ENCODE assay signal across 8 mouse cellular contexts in the genomic region with DNA sequence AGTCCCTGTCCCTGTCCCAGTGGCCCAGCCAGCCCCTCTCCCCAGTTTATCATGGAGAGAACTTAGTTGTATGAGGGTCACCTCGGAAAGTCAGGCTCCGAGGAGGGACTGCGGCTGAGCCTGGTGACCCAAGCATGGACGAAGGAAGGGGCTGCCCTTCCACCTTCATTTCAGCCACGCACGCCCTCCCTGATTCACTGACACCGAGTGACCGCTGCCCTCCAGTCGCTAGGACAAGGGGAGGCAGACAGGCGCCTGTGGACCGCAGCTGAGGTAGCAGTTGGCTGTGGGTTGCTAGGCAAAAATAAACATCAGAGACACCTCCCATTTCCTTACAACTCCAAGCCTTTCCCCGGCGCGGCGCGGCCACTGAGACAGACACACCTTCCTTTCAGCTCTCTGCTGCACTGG. TPM values are rescaled to one million over a fixed set of nuclear protein-coding genes. Genes with fewer than 3 reads are reported as not detected.
DNase-seq lines count a peak whose midpoint lies in the region; ATAC-seq and TF ChIP-seq lines count a peak whose summit lies in the region.

No protein-coding gene starts in this region.

- under 1% methylated on average over 16 of the region's 16 CpGs for WGBS in hindbrain, embryonic 10.5 days

- peak; percentile 76 for ATAC-seq in G1E (ENCODE audit: extremely low read depth, insufficient number of reproducible peaks, low FRiP score, poor library complexity, severe bottlenecking)
- ATAC-seq in frontal cortex, adult (ENCODE audit: low TSS enrichment) = peak; percentile 82

- peak overlapping the region; percentile 92 for H3K4me3 ChIP-seq in G1E (ENCODE audit: low read depth, low read length)
- H3K4me3 ChIP-seq in hindbrain, embryonic 10.5 days = peak overlapping the region; percentile 99

- peaks cover 19% of the 10 kb centered on the region for H3K36me3 ChIP-seq in G1E (replicated peaks)
- H3K36me3 ChIP-seq in hindbrain, embryonic 10.5 days = peaks cover 13% of the 10 kb centered on the region

- peaks cover 34% of the 10 kb centered on the region for H3K4me1 ChIP-seq in G1E (ENCODE audit: insufficient read depth, low read depth, low read length)
- peaks cover 46% of the 10 kb centered on the region for H3K4me1 ChIP-seq in hindbrain, embryonic 10.5 days (replicated peaks)

- H3K27ac ChIP-seq in hindbrain, embryonic 10.5 days = peak overlapping the region; percentile 99

- peaks cover 29% of the 10 kb centered on the region for H3K27me3 ChIP-seq in G1E (ENCODE audit: insufficient read depth, low read length)
- no peaks in the 10 kb centered on the region for H3K27me3 ChIP-seq in hindbrain, embryonic 10.5 days (ENCODE audit: insufficient read depth, poor library complexity, severe bottlenecking)

- H3K9me3 ChIP-seq in G1E (replicated peaks) = no peaks in the 10 kb centered on the region
- 0 out of 2 replicates have a peak, but pooled peaks cover 5% of the 10 kb centered on the region for H3K9me3 ChIP-seq in hindbrain, embryonic 10.5 days

- no peak for TF ChIP-seq CTCF in G1E (IDR thresholded peaks at IDR 0.05; ENCODE audit: low read depth, low read length)

- peak; percentile 67 for DNase-seq in G1E (ENCODE audit: low spot score)
- peak; percentile 31 for DNase-seq in cerebellum, adult 11 months
- peak; percentile 85 for DNase-seq in hindbrain, embryonic 10.5 days (ENCODE audit: low spot score)
- DNase-seq in layer of hippocampus, adult 9-11 months = peak; percentile 73
- DNase-seq in lung, postnatal 10 days = peak; percentile 83
- DNase-seq in retina, embryonic 14.5 days (ENCODE audit: low spot score) = peak; percentile 79
- DNase-seq in thymus, postnatal 4 days = peak; percentile 74

RNA-seq across cellular contexts. Expression of a gene that starts 0.4 kb away (rescaled TPM):
- total RNA-seq in G1E (2014; fragmentation: Nextera tagmentation) (29.0 and 32.9 TPM in 2 replicates), G1E (2017) (12.5 and 14.7 TPM in 2 replicates)
- 9.8 and 10.3 TPM in 2 replicates for polyA plus RNA-seq in G1E (2012)
- polyA plus RNA-seq in hindbrain, embryonic 10.5 days (2016; fragmentation: Nextera tagmentation; extraction: Ambion mirVana) = 6.4 and 7.7 TPM in 2 replicates

Comparison
In these comparisons a context has a peak if more than half of its experiments do, and no peak if none do; other contexts are left out.
1. Peak in every context shown above with its lines: DNase-seq, ATAC-seq, H3K4me3 ChIP-seq and H3K27ac ChIP-seq.
2. DNase-seq: peak in every context shown above with its lines; median percentile 85 in hindbrain, embryonic 10.5 days; 83 in lung, postnatal 10 days; 79 in retina, embryonic 14.5 days; 74 in thymus, postnatal 4 days; 73 in layer of hippocampus, adult 9-11 months; 67 in G1E; 31 in cerebellum, adult 11 months.